Mouse (Mus musculus) cerebellum, adult 8-10 months (tissue): ENCODE measurements around the gene Txn1.

Experiments used
- DNase-seq: peaks from one replicate; pipeline ENCODE4 v3.0.0; 2022

Gene Txn1

DNA sequence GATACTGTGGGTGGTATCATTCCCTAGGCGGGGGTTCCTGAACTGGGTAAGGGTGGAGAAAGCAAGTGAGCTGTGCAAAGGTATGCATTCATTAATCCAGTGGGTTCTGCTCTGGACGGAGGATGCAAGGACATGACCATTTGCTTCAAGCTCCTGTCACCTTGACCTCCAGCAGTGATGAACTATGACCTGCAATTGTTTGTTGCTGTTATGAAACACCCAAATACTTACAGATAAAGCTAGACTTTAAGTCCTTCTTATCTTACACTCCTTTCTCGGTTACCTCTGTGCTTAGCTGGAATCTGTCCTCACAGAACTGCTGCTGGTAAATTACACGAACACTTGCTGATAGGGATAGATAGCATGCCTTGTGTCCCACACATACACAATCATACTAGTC is 15.6 kb downstream of the Txn1 start:
- DNase-seq, result no peak

DNA sequence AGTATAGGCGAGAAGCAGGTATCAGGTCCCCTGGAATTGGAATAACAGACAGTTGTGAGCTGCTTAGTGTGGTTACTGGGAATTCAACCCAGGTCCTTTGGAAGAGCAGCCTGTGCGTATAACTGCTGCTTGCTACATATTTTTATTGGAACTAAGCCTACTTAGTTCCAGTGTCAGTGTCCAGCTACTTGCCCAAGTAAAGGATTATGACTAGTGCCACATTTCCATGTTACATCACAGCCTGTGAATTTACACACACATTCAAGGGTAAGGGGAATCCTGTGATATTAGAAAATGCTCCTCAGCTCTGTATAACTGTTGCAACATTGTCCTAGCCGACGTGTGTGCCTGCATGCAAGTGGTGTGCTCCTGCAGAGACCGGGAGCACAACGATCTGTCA is 18.9 kb downstream of the Txn1 start:
- DNase-seq, result no peak

DNA sequence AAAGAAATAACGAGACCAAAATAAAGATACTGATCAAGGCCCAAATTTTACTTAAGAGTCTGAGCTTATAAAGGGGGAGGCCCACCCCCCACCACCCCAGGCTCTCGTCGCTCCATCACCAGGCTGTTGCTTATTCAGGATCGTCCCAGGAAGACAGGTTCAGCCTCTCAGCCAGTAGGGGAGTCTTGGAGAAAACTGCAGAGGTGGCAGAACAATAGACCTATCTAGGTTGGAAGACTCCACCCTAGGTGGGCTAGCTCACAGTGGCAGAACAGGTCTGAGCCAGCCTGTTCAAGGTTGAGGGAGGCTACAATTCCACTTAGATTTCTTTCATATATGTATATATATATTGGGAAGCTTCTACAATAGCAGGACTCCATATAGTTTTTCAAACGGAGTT is 22.0 kb downstream of the Txn1 start:
- no peak for DNase-seq

DNA sequence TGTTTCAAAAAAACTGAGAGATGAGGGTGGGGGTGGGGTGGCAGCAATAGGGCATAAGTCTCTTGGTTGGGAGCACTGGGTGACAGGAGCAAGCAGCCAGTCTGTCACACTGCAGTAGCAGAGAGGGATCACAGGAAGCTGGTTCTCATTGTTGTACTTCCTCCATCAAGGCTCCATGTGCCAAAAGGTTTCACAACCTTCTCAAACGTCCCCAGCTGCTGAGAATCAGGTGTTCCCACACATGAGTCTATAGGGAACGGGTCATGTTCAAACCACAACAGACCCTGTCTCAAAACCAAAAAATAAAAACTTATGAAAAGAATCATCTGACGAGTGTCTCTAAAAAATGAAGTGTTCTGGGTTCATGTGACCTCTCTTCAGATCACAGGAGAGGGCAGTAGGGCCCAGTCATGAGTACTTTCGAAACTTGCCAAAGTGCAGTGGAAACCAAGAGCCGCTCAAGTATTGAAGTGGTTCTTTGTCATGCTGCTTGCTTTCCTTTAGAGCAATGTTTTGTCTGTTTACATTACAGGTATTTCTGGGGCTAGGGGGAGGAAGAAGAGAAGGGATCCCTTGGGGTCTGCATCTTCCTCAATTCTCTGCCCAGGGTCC is 25.5 kb downstream of the Txn1 start:
- DNase-seq, result no peak

DNA sequence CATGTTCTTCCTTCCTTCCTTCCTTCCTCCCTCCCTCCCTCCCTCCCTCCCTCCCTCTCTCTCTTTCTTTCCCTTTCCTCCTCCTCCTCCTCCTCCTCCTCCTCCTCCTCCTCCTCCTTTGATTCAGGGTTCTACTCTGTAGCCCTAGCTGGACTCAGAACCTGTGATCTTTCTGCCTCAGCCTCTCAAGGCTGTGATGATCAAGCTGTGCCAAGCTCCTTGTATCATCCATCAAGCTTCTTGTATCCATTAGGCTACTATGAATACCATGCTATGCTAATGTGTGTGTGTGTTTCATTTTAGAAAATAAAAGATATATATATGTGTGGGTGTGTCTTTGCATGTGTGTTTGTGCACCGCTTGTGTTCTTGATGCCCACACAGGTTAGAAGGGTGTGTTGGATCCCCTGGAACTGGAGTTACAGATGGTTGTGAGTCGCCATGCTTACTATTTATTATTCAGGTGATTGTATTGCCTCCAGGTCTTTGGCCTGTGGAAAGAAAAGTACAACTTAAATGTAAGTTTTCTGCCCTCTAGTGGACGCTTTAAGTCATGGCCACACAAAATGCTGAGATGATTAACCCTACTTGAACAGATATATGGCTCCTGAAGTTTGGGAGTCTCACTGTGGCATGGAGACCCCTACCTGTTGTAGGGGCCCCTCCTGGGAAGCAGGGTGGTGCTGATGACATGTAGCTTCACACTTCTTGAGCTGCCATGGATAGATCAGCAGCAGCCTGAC is 28.6 kb downstream of the Txn1 start:
- no peak for DNase-seq

DNA sequence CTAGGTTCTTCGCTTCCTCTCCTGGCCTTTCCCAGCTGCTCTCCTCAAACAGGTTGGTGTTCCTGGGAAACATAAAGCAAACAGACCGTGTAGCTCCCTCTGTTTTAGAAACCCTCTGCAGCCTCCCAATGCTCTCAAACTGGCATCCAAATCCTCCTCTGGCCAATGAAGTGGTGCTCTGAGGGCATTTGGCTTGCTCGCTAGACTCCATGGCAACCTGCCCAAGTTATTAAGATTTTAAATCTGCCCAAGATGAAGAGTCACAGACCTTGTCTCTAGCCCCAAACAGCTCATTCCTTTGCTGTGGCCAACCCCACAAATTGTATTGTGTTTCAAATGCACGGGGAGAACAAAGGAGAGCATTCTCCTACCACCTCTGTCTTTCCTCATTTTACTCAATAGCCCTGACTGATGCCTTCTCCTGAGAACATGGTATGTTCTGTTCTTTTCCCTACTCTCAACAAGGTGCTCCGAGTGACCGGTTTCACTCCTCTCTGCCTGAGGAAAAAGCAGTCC is 31.6 kb downstream of the Txn1 start:
- no peak for DNase-seq

DNA sequence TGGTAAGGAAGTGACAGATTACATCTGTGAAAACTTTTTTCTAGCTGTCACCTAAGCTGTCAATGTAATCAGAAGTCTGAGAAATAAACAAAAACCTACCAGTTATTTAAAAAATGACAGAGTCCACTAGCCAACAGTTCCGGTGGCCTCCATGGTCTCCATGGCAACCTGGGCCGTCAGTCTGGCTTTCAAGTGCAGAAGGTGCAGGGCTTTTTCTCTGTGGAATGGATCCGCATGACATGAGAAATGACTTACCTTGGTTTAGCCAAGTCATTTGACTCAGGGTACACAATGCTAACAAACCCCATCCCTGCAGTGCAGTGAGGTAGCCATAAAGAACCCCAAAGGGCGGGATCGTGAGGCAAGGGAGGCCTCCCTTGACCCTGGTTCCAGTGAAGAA is 34.0 kb downstream of the Txn1 start:
- no peak for DNase-seq

DNA sequence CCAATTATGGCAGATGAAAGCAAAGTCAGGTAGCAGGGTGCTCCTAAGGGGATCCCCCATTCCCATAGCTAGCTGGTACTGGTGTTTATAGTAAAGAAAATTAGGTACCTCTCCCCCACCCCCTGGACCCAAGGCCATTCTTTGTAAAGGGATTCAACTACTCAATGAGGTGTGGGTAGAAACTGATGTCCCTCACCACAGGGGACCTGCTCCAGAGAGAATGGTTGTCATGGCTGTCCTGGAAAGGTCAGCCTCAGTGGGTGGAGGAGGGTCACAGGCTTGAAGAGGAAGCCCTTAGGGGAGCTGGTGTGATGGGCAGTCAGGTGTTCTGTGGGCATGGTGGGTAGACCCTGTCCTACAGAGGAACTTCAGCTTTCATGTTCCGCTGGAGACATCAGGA is 35.7 kb downstream of the Txn1 start:
- no peak for DNase-seq

DNA sequence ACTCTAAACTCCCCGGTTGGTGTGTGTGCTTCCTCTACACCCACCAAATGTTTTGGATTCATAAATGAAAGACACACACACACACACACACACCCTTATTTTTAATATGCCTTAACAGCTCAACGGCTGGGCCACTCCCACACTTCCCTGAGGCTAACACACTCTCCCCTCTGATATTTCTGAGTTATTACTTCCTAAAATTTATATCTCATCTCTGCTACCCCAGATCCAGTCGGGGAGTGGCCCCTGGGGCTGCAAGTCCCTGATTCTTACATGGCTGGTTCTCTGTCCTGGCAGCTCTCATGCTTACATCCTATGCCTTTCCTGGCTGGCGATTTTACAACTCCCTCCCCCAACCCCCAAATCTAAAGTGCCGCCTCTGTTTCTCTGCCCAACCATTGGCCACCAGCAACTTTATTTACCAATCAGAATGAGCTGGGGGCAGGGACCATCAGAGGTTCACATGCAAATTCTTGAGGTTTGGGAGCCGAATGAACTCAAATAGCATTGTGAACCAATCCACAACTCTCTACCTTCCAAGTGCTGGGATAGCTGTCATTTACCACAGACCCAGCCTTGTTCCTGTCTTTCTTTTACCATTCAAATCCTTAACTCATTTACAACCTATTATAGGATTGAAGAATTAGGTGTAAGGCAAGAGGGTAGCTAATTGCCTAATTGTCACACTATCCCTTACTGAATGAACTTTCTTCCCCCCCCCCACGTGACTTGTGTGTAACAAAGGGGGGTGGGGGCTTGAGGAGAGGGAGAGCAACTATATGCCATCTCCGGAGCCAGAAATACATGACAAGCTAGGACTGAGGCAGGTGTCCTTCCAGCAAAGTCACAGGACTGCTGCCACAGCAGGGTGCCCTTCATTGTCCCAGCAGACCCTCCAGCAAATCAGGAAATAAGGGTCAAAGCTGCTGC is 36.5 kb downstream of the Txn1 start:
- DNase-seq, result no peak

DNA sequence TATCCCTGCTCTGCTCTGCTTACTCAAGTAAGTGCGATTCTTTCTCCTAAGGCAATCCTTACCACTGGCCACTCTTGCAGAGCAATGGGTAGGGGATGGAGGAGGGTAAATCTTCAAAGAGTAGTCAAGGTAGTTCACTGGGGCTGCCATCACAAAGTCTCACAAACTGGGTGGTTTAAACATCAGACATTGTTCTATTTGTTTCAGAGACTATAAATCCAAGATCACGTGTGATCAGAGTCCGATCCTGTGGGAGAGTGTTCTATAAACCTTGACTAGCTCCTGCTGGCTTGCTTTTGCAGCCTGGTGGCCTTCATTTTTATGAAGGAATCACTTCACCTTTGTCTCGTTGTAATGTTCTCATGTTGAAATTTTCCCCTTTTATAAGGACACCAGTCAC is 39.5 kb downstream of the Txn1 start:
- DNase-seq, result no peak

DNA sequence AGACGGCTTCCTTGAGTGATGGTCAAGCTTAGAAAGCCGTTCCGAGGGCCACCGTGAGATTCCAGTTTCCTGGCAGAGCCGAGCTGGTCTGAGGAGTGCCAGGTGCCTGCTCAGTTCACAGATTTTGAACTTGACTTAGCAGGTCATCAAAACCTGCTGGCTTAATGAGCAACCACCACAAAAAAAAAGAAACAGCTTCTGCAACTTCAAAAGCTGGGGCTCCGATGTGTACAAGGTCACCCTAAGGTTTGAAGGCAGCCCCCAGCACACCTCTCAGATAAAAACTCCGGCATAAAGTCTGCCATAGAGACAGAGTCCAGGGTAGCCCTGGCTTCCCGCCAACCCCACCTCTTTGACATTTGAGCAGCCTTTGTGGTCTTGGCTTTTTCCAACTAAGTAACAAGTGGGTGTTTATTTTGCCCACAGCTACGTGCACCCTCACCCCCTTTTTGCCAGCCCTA is 40.0 kb downstream of the Txn1 start, which contains the start of gene D630039A03Rik:
Gene D630039A03Rik, minus strand, starts transcription at position 97 of the 461 bp plus-strand sequence.
- DNase-seq, result peak; percentile 22

DNA sequence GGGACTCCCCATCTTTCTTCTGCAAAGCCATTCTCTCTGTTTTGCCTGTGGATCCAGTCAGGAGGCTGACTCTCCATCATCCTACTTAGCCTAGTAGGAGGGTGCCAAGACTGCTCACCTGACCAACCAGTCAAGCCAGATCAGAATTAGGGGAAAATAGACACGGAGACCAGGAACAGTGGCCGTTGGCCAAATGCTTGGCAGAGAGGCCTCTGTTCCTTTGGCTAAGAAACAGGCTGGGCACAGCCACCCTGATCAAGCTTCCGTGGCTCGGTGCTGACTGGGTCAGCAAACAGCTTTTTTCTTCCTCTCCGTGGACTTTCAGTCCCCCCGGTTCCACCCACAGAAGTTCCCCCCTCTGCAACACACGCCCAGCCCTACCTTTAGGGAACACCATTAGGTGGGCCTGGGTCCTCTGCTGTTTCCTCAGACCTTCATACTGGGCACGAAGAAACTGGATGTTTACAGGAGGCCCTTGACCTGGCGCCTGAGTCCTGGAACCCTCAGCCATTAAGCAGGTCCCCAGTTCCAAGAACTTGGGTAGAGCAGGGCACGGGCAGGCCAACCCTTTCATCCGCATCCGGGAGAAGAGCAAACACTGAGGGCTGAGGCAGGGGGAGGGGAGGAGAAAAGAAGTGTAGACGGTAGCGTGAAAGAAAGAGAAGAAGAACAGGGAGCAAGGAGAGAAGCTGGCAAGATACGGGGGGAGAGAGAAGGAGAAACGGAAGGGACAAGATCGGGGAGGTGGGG is 40.8 kb downstream of the Txn1 start:
- DNase-seq, result peak; percentile 70

DNA sequence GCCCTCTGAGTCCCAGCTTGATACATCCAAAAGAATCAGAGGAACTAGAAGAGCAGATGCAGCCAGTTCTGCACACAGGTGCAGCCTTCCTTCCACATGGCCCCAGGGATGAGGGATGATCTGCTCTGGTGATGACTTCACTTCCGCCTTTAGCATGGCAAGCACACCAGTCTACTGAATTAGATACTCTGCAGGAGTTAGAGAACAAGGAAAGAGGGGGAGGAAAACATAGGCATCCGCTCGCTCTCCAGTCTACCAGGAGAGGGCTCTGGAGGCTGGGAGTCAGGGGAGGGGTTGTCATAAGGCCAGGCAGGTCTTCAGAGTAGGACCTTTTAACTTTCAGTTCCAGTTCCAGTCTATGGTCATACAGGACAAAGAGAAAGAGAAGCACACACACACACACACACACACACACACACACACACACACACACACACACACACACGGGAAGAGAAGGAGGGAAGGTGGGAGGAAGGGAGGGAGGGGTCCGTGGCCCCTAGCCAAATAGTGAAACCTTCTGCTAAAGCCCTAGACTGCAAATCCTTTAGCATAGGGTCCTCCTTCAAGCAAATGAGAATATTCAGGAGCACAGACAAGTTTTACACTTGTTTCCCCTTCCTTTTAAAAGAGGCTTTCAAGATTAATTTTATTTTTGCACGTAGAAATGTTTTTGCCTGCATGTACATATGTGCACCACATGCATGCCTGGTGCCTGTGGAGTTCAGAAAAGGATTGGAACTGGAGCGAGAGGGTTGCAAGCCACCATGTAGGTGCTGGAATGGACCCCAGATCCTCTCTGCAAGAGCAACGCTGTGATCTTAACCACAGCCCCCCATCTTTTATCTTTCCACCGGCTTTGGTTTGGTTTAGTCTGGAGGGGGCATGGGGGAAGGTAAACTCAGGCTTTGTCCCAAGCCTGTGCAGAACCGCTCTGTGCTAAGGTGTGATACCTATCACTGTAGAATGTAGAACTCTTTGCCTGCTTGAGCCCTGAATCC is 41.7 kb downstream of the Txn1 start:
- no peak for DNase-seq

DNA sequence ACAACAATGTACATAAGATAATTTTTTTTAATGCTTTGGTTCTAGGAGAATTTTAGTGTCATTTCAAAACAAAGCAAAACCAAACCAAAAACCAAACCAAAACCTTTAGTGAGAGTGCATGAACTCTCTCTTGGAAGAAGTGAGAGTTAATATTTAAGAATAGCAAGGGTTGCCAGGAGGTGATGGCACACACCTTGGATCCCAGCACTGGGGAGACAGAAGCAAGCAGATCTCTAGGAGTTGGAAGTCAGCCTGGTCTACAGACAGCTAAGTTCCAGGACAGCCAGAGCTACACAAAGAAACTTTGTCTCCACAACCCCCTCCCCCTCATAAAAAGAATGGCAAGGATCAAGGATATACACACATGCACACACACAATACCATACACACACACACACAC is 43.2 kb downstream of the Txn1 start:
- no peak for DNase-seq

DNA sequence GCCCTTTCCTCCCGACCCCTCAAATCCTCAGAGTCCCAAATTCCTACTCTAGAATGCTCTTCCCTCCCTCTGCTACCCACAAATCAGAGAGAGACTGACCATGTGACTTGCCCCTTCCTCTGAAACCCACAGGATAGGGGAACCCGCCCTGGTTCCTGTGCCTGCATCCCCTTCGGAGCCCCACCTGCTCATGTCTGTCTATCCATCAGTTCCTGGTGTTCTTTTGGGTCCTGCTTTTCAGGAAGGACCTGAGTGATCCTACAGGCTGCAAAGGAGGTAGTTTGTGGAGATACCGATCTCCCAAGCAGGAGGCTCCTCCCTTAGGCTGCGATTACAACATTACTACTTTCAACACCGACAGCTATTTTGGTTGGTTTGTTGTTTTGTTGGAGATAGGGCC is 47.4 kb downstream of the Txn1 start:
- no peak for DNase-seq

DNA sequence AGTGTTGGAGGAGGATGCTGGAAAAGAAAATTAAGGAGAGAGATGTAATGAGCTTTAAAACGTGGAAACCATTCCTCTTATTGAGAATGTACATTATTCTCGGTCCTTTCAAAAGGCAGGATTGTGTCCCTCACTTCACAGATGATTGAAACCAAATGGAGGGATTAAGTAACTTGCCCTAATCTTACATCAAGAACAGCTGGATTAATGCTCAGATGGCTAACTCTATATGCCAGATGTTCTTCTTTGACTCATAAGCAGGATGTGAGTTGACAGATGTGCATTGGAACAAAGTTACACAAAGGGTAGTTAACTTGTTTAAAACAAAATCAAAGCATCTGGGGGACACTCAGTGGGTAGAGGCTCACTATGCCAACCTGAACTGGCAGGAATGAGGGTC is 49.5 kb downstream of the Txn1 start:
- DNase-seq, result no peak

DNA sequence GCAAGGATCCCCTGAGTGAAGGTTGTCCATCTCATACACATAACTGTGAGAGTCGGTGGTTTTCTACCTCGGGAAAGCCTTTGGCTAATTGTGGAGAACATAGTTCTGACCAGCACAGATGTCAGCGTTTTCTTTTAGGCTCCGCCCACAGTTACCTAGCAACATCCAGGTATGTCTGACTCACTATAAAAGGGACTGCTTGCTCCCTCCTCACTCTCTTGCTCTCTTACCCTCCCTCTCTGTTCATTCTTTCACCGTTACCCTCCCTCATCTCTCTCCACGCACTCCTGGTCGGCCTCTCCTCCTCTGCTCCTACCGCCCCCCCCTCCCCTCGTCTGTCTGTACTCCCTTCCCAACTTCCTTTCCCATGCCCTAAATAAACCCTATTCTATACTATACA is 51.6 kb downstream of the Txn1 start:
- DNase-seq, result no peak

DNA sequence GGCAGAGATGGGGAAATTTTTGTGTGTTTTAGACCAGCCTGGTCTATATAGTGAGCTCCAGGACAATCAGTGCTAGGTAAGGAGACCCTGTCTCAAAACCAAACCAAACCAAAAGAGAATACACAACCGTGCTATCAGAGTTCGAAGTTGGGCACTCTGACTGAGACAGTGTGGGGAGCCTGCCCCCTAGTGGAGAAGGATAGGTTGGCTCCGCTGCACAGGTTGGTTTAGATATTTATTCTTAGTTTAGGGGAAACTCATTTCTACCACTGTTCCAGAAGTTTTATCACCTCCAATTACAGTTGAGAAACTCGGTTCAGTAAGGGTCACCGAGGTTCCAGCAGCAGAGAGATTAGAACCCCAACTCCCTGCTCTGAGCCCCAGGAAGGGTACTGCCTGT is 52.0 kb downstream of the Txn1 start:
- peak; percentile 44 for DNase-seq

DNA sequence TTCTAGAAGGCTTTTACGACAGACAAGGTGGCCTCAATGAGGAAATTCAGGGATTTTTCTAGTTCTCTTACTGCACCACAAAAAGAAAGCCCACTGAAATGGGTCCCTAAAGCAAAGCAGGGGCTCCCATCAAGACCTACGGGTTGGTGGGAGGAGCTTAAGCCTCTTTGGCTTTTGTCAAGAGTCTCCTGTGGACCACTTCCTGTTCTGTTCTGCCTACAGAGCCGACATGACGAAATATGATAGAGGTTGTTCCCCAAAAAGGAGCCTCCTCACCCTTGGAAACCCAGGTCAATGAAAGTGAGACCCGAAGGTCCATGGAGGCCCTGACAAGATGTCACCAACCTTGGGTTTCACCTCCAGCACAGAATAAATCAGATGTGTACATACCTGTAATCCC is 53.6 kb downstream of the Txn1 start:
- no peak for DNase-seq

DNA sequence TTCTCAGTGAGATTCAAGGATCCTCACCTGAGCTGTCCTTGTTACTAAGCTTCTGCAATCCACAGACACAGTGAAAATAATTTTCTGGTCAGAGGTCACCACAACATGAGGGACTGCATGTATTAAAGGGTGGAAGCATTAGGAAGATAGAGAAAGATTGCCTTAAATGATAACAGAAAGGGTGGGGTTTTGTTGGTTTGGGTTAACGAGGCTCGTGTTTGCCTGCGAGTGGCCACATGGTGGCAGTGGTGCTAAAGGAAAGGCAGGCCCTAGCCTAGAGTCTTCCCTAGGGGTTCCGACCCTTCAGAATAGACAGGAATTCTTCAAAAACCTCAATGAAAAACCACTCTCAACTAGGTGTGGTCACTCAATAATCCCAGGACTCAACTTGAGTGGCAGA is 55.0 kb downstream of the Txn1 start:
- DNase-seq, result peak; percentile 23

DNA sequence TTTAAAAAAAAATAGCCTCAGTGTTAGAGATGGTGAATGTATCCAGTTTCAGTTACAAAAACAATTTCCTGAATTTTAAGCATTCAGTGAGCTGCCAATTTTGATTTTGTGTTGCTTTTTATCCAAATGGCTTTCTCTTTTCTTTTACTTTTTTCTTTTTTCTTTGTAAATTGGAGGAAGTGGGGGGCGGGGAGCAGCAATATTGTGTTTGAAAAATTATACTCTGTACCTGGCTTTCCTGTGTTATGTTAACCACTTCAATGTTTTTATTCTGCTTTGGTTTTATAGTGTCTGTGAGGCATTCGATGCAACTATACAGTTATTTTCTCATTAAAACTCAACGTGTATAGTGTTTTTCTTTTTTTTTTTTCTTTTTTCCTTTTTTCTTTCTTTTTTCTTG is 59.6 kb downstream of the Txn1 start:
- DNase-seq, result no peak
